Mouse (Mus musculus): ENCODE results near the gene Pnkd.
"Not testable (repeated sequence)": the region's sequence is repeated elsewhere in the genome, so short reads cannot be mapped to it uniquely, and the experiment has no call there.

Gene Pnkd

DNA sequence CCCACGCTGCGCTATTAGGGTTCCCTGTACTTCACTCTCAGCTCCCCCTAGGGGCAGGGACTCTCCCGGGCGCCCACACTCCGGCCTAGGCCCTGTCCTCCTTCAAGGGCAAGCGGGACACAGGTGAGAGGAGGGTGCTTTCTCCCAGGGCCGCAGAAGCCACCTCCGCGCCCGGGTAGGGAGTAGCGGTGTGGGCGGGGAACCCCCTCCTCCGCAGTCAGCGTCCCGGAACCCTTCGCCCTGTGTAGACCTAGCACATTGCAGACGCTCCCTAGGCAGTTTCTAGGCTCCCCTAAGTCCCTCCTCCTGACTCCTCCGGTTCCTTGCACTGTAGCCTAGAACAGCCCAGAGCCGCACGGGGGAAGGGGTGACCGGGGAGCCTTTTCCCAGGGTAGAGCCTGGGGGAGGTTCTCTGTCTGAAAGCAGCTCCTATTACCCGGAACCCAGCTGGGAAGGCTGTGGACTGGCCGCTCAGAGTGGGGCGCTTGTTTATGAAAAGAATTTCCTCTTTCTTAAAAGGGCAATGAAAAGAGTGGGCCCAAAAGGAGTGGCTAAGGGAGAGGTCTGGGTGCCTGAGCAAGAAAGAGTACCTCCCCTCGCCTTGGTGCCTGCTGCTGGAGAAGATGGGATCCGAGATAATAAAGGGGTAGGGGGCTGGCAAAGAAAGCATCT is 102.1 kb downstream of the Pnkd start:
- in situ Hi-C loops (cut with MseI, MboI), result no loop called here

DNA sequence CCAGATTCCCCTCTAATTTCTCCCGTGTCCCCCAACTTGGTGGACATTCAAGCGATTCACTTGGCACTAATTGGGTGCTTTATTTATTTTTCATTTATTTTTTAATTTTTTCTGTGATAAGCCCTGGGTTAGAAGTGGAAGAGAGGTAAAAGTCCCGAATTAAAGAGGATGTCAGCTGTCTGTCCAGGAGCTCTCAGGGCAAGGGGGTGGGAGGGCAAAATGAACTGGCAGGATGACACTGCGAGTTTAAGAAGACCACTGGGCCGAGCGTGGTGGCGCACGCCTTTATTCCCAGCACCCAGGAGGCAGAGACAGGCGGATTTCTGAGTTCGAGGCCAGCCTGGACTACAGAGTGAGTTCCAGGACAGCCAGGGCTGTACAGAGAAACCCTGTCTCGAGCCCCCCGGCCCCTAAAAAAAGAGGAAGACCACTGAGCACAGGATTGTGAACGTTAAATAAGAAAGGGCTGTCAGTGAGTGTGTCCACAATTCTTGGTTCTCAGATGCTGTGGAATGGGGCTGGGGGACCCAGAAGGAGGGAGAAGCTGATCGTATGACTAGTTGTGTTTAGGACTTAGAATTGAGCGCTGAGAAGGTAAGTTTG is 102.8 kb downstream of the Pnkd start:
- in situ Hi-C loops (cut with MseI, MboI), result no loop called here

DNA sequence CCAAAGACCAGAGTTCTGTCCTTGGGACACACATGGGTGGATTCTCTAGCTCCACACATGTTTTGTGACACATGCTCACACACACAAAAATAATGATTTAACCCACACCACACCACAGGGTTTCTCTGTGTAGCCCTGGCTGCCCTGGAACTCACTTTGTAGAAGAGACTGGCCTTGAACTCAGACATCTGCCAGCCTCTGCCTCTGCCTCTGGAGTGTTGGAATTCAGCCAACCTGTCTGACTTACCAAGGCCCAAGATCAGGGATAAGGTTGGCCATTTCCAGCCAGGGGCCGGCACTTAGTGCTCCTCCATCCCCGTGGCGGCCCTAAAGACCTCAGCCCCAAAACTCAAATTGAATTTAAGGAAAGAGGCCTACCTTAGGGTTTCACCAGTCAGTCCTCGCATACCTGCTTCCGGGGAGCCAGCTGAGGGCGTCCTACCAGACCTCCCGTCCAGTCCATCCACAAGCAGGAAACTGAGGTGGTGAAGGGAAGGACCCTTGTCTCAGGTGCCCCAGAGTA is 103.7 kb downstream of the Pnkd start:
- in situ Hi-C loops (cut with MseI, MboI), result no loop called here

DNA sequence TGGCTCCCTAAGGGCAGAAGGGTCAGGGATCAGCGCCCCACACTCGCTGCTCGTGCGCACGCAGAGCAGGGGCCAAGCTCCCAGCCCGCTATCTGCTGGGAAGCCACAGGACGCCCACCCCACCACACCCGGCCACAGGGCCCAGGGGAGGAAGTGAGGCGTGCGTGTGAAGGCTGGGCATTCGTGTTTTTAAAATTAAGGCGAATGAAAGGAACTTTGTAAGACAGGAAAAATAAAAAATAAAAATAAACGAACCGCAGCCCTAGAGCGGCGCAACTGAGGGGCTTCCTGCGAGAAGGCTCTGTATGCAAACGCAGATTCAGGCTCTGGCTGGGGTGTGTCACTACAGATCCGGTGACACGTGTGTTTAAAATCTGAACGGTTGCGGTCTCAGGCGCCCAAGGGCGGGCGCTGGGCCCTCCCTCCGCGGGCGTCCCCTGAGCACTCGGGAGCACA is 105.1 kb downstream of the Pnkd start:
- in situ Hi-C loops (cut with MseI, MboI), result no loop called here

DNA sequence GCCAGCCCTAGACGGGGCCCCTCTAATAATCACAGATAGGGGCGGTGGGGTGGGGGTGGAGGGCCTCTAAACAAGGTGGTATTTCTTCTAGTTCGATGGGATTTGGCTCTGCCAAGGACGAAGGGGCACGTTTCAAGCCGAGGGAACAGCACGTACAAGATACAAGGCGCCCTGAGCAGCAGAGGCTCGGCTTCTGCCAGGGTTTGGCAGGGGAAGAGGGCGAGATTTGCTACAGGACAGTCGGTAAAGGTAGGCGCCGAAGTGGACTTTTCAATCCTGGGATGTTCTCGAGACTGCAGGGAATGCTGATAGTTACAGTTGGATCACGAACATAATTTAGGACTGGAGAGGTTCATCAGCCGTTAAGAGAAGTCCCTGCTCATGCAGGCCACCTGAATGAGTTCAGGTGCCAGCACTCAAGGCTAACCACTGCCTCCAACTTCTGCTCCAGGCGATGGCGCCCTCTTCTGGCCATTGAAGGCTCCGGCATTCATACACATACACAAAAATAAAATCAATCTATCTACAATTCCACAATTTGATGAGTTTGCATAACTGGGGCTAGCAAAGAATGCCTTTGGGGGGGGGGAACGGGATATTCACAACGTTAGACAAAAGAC is 105.7 kb downstream of the Pnkd start:
- in situ Hi-C loops (cut with MseI, MboI), result no loop called here

DNA sequence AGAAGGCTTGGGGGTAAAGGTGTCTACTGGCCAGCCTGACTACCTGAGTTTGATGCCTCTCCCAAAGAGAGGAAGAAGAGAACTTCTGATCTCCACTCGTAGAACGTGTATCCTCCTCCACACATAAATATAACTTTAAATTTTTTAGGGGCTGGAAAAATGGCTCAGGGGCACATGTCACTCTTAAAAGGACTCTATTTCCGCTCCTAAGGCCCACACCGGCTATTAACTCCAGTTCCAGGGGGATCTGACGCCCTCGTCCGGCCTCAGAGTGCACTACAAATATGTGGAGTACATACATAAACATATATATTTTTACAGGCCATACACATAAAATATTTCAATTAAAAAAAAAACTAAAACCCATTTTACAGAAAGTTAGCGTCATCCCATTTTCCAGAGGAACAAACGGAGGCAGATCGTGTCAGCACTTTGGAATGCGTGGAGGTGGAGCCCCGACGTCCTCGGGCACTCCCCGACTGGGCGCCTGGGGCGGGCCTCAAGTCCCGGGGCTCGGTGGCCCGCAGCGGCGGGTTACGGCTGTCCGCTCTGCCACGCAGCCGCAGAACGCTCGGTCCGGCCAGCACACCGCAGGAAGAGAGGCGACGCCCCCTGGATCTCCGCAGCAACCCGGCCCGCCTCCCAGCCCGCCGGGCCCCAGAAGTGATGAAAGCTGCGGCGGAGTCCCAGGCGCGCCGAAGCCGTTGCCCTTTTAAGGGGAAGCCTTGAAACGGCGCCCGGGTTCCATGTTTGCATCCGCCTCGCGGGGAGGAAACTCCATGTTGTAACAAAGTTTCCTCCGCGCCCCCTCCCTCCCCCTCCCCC is 106.4 kb downstream of the Pnkd start, which contains the start of gene Ctdsp1:
Ctdsp1 (plus strand) TSS at position 586 of the 825 bp plus-strand sequence.
- in situ Hi-C loops (cut with MseI, MboI), result no loop called here

DNA sequence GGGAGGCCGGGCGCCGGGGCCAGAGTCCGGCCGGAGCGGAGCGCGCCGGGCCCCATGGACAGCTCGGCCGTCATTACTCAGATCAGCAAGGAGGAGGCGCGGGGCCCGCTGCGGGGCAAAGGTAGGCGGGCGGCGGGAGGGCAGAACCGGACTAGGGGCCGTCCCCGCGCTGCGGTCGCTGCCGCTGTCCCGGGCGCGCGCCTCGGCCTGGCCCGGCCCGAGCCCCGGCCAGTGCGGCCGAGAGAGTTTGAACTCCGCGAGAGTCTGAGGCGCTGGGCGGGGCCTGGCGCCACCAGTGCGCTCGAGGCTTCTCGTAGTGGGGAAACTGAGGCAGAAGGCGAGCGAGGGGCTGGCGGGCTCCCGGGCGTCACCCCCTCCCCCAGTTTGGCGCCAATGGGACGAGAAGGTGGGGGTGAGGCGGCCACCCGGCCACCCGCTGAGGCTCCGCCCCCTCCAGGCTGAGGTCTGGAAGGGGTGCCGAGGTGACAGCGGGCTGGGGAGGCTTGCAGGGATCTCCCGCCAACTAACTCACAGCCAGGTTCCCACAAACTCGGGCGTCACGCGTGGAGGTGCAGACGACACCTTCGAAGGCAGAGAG is 107.2 kb downstream of the Pnkd start:
- in situ Hi-C loops (cut with MseI, MboI), result no loop called here

DNA sequence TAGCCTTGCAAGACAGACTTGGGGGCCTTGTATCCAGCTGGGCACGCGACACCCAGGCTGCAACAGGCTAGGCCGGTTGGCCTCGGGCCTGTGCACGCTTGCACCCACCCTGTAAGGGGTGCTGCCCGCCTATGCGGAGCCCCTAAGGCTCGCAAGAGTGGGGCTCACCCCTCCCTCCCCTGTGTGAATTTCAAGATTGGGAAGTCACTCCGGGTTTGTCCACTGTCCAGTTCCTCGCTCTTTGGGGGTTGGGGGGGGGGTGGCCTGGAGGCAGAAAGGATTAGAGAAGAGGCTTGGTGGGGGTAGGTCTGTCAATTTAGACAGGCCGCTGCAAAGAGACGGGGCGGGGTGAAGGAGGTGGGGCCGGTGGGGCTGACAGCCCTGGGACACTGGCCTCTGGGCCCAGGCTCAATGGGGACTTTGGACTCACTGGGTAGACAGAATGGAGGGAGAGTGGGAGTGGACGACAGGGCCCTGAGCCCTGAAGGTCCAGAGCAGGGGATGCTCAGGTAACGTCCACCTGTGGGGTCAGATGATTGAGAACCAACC is 107.8 kb downstream of the Pnkd start:
- in situ Hi-C loops (cut with MseI, MboI), result no loop called here

DNA sequence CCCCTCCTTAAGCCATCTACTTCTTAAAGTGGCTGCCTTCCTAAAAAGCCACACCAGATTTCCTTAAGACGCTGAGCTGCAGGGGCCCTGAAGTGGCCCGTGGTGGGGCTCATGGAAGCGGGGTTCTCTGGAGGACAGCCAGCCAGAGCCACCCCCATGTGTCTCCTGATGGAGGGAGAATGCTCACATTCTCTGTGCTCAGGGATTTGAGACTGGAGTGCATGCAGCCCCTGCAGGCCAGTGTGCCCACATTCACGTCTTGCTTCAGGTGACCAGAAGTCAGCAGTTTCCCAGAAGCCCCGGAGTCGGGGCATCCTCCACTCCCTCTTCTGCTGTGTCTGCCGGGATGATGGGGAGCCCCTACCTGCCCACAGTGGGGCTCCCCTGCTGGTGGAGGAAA is 108.3 kb downstream of the Pnkd start:
- in situ Hi-C loops (cut with MseI, MboI), result no loop called here

DNA sequence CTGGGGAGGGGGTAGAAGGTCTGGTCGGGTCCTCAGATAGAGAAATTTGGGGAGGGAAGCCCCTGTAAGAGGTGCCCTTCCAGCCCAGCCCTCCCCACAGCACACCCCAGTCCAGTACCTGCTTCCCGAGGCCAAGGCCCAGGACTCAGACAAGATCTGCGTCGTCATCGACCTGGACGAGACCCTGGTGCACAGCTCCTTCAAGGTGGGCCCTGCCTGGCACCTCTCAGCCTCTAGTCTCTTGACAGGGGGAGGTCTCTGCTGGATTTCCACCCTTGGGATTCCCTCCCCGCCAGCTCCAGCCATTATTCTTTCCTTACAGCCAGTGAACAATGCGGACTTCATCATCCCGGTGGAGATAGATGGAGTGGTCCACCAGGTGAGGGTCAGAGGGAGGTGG is 109.0 kb downstream of the Pnkd start:
- in situ Hi-C loops (cut with MseI, MboI), result no loop called here

DNA sequence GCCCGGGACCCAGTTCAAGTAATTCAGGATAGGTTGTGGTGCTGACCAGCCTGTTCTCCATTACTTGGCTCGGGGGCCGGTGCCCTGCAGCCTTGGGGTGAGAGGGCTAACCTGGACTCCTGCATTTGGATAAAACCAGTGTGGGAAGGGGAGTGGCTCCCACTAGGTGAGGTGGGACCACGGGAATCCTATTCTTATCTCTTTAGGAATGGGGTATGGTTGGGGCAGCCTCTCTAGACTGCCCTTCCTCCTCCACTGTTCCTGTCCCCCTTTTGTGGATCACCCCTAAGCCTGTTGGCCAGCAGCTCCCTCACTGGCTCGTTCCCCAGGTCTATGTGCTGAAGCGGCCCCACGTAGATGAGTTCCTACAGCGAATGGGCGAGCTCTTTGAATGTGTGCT is 109.6 kb downstream of the Pnkd start:
- in situ Hi-C loops (cut with MseI, MboI), result no loop called here

DNA sequence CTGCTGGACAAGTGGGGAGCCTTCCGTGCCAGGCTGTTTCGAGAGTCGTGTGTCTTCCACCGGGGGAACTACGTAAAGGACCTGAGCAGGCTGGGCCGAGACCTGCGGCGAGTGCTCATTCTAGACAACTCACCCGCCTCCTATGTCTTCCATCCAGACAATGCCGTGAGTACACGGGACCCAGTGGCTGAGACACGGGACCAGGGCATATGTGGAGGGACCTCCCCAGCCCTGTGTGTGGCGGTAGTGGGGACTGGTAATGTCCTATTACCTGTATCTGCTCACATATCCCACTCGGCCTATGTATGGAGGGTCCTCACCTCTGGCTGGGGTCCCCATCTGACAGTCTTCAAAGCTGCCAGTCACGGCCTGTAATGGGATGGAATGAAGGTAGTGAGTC is 110.1 kb downstream of the Pnkd start:
- in situ Hi-C loops (cut with MseI, MboI), result no loop called here

DNA sequence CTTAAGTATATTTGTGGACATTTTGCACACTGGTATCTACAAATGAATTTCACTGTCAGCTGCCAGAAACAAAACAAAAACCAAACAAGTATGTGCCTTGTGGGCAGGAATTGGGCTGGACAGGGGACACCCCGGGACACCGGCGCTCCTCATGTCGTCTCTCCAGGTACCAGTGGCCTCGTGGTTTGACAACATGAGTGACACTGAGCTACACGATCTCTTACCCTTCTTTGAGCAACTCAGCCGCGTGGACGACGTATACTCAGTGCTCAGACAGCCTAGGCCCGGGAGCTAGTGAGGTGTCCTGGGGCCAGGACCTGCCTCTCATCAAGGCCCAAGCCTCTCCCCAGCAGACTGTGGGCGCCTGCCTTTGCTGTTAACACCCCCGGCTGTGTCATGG is 110.6 kb downstream of the Pnkd start:
- in situ Hi-C loops (cut with MseI, MboI), result no loop called here

DNA sequence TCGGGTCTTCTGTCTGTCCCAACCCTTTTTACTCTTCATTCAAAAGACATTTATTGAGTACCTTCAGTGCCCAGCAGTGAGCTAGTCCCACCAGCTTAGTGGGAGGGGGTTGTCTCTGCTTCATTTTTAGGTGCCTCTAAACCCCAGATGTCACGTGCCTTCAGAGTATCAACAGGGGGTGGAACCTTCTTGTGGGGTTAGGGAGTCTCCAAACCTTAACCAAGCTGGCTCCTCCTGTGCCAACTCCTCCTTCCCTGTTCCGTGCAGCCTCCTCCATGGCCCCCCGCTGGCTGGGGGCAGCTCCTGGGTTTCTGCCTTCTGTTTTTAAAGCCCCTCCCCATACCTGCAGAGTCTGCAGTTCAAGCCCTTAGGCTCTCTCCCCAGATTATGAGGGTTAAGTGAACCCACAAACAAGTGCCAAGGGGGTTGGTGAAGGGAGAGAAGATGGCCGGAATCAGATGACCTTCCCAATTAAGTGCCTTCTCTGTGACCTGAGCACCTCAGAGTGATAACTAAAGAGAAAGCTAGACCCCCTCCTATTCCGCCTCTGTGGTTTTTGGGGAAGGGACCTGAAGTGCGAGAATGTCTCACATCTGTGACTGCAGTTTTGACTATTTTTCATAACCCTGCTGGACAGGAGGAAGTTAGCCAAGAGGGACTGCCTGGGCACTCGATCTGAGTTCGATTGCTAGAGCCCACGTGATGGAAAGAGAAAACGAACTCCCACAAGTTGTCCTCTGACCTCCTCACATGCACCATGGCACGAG is 111.9 kb downstream of the Pnkd start:
- in situ Hi-C loops (cut with MseI, MboI), result not testable (repeated sequence)

DNA sequence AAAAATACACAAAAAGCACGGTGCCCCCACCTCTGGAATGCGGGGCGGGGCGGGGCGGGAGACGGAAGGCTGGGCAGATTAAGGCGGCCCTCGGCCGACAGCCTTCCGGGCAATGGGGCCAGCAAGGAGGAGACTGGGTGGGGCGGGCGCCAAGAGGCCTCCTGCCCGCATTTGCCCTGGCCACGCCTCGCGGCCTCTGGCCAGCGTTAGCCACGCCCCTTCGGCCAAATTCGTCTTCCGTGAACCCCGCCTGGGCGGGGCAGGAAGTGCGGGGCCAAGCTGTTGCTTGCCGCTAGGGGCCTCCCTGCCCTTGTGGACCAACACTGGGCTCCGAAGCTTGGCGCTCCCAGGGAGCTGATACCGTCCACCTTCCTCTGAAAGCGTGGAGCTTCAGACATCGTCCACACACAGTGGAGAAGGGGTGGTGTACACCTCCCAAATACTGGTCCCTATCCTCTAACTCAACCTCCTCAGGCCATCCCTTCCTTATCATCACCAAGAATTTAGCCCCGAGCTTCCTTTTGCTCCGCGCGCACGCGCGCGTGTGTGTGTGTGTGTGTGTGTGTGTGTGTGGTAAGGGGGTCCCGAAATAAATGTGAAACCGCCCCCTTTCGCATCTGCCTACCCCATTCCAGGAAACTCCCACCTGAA is 112.7 kb downstream of the Pnkd start:
- in situ Hi-C loops (cut with MseI, MboI), result no loop called here

DNA sequence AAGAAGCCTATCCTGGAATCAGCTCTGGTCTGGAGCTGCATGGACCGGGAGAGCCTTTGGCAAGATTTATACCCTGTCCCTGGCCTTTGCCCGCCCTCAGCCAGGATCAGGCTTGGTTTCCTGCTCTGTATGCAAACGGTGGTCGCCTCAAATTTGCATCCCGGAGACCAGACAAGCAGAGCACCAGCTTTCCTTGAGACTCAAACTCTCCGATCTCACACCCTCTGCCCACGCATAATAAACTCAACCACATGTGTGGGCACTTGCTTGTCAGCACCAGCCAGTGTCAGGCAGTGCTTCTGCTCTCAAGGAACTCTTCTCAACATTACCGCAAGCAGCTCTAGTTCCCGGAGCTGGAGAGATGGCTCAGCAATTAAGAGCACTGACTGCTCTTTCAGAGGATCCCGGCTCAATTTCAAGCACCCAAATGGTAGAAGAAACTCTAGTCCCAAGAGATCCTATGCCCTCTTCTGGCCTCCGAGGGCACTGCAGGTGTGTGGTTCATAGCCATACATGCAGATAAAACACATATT is 113.3 kb downstream of the Pnkd start:
- in situ Hi-C loops (cut with MseI, MboI), result no loop called here

DNA sequence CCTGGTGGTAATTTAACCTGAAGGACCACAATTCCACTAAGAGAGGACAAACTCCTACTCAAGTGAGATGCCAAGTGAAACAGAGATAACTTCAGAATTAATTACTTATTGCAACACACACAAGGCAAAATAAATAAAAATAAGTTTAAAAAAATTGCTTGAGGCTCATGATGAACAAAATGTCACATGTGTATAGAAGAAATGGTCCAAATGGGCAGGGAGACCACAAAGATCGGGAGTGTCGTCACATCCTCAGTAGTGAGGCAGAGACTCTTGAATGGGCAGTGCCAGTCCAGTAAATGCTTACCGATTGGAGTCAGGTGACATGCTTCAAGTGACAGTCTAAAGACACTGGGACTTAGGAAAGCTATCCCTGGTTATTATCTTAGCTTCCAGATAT is 115.8 kb downstream of the Pnkd start:
- in situ Hi-C loops (cut with MseI, MboI), result no loop called here

DNA sequence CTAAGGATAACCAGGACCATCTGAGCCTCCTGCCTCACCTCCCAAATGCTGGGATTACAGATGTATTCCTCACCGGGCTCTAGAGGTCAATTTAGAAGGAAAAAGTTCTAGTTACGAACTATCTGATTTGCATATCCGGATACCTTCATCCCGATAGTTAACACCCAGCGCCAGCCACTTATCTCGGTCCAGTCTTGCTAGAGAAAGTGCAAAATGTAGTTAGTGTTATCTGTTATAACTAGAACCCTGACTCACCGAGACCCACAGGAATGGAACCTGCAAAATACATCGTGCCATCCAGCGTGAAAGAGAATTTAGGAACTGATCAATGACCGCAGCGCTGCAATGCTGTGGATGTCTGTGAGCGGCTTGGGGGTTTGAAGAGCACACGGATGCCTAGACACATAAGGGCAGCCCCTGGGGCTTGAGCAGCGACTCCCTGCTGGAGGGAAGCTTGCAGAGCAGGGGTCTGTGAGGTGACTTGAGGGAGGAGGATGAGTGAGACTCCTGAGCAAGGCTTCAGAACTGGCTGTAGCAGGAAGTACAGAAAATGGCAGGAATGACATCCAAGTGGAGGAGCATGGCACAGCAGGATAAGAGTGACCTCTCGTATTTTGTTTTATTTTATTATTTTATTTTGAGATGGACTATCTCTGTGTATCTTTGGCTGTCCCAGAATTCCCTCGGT is 116.4 kb downstream of the Pnkd start:
- in situ Hi-C loops (cut with MseI, MboI), result no loop called here

All from mouse trophoblast stem cell (cell line).